Mouse (Mus musculus) B cell, adult 67 days (primary cell): ENCODE data around the gene Fam120a. TPM values are rescaled to one million over a fixed set of nuclear protein-coding genes. Genes with fewer than 3 reads are reported as not detected.

ENCODE experiments used
- total RNA-seq, 2 experiments: library from RNA; stranded (reverse); gene quantifications; 4 replicates each; pipeline ENCODE4 v1.2.4; 2023

The Fam120a gene
- 100 to 1,000 TPM; 112 to 114 TPM for total RNA-seq

GRCm38 (mm10) chr13:48967956-48968749 lies at the start of gene Fam120a:
Fam120a (minus strand) TSS chr13:48968017.

DNA sequence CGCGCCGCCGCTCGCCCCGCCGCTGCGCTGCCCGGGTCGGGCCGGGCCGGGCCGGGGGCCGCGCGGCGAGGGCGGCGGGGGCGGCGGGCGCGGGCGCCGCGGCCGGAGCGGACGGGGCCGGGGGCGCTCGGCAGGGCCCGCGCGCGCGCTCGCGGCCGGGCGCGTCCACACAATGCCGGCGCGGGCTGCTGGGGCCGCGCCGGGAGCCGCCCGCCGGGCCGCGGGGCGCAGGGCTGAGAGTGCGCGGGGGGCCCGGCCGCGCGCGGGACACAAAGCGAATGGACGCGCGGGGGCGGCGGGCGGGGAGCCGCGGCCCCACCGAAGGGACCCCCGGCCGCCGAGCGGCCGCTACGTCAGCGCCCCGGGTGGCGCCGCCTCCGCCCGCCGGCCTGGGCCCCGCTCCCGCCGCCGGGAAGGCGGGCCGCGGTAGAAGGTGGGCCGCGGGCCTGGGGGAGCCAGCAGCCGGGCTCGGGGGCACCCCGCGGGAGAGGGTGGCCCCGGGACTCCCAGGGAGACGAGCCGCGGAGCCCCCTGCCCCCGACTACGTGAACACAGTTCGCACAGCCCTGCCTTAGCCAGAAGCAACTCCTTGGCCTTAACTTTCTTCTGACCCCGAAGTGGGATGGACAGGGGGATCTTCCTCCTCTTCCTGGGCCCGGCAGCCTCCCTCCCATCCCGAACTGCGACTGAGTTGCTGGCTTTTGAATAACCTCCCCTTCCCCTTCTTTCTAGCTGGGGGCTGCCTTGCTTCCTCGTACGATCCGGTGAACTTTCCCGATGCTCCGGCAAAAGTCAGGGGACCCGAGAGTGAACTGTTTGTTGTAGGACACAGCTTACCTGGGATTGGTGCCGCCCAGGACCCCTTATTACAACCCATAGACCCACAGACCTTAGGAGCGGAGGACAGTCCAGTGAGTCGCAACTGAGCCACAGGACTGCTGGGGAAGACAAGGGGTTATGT lies 96.8 kb downstream of the Fam120a start, which contains the start of gene Phf2:
Phf2 (minus strand) TSS at position 349 of the 961 bp plus-strand sequence.

Other genes with a start within 250 kb of the Fam120a start
- 10 to 100 TPM; 51.6 to 55.2 TPM for gene Phf2, start 96.9 kb downstream of the Fam120a start, total RNA-seq
- under 1 TPM; 0.17 to 0.65 TPM for gene Wnk2, start 180.0 kb upstream of the Fam120a start, total RNA-seq
- gene Ninj1, start 219.5 kb upstream of the Fam120a start, total RNA-seq, result 10 to 100 TPM; 19.0 to 22.1 TPM
- gene Card19, start 248.0 kb upstream of the Fam120a start, total RNA-seq, result 10 to 100 TPM; 47.9 to 52.1 TPM